Mouse (Mus musculus) megakaryocyte-erythroid progenitor cell, adult 5-6 weeks (primary cell): Measurements from ENCODE around the gene Serpina3j. TPM values are rescaled to one million over a fixed set of nuclear protein-coding genes. Genes with fewer than 3 reads are reported as not detected.
"Not testable (repeated sequence)": the region's sequence is repeated elsewhere in the genome, so short reads cannot be mapped to it uniquely, and the experiment has no call there.

Experiments
- ATAC-seq: replicated peaks from 2 replicates; pipeline ENCODE4 v1.8.0; 2016; ENCODE audit warnings: mild to moderate bottlenecking, inconsistent platforms; ENCODE audit not compliant: severe bottlenecking, poor library complexity, low FRiP score, low TSS enrichment
- total RNA-seq, 2 experiments: library from RNA; stranded (forward) in 1 of 2; stranded (reverse) in 1 of 2; fragments of 200-1000, 215-1000 nt in 1 of 2; fragments of >200 nt in 1 of 2; fragmentation: Nextera tagmentation in 1 of 2; gene quantifications; 2 replicates each; pipeline ENCODE4 v1.2.3; 2014 to 2017

The Serpina3j gene
- total RNA-seq (2014; fragmentation: Nextera tagmentation) (not detected in 2 replicates), total RNA-seq (2017) (not detected in 2 replicates)

GRCm38 (mm10) chr12:104314253-104314652 is at the start of gene Serpina3j:
Gene Serpina3j, plus strand, starts transcription at chr12:104314553.
- no peak for ATAC-seq

- no peak for ATAC-seq
Observed at GRCm38 (mm10) chr12:104266374-104266773, 48.0 kb upstream of the Serpina3j start.

GRCm38 (mm10) chr12:104278216-104279055 is 35.9 kb upstream of the Serpina3j start:
- no peak for ATAC-seq

GRCm38 (mm10) chr12:104279056-104279435 is 35.3 kb upstream of the Serpina3j start:
- no peak for ATAC-seq

- ATAC-seq: no peak
Observed at GRCm38 (mm10) chr12:104283380-104283779, 31.0 kb upstream of the Serpina3j start.

GRCm38 (mm10) chr12:104288336-104288735 is 26.0 kb upstream of the Serpina3j start:
- no peak for ATAC-seq

GRCm38 (mm10) chr12:104289872-104290271 is 24.5 kb upstream of the Serpina3j start:
- no peak for ATAC-seq

- ATAC-seq: no peak
Observed at GRCm38 (mm10) chr12:104293963-104294362, 20.4 kb upstream of the Serpina3j start.

GRCm38 (mm10) chr12:104298049-104298448 is 16.3 kb upstream of the Serpina3j start:
- ATAC-seq: no peak

- no peak for ATAC-seq
Observed at GRCm38 (mm10) chr12:104305991-104306390, 8.4 kb upstream of the Serpina3j start.

GRCm38 (mm10) chr12:104322454-104322853 is 8.1 kb downstream of the Serpina3j start:
- no peak for ATAC-seq

- no peak for ATAC-seq
Observed at GRCm38 (mm10) chr12:104331701-104332100, 17.3 kb downstream of the Serpina3j start.

GRCm38 (mm10) chr12:104336873-104337272 is 22.5 kb downstream of the Serpina3j start:
- not testable (repeated sequence) for ATAC-seq

- not testable (repeated sequence) for ATAC-seq
Observed at GRCm38 (mm10) chr12:104338226-104338625, 23.9 kb downstream of the Serpina3j start, which contains the start of the genes Serpina3k and Serpina3m. Gene Serpina3k, plus strand, starts transcription at chr12:104338486. Gene Serpina3m, plus strand, starts transcription at chr12:104338486.

- ATAC-seq: no peak
Observed at GRCm38 (mm10) chr12:104338705-104339104, 24.4 kb downstream of the Serpina3j start.

- not testable (repeated sequence) for ATAC-seq
Observed at GRCm38 (mm10) chr12:104342489-104342888, 28.1 kb downstream of the Serpina3j start.

- ATAC-seq: no peak
Observed at GRCm38 (mm10) chr12:104345181-104345580, 30.8 kb downstream of the Serpina3j start.

- ATAC-seq: no peak
Observed at GRCm38 (mm10) chr12:104345707-104346106, 31.4 kb downstream of the Serpina3j start.

- ATAC-seq: no peak
Observed at GRCm38 (mm10) chr12:104347091-104347490, 32.7 kb downstream of the Serpina3j start.

- not testable (repeated sequence) for ATAC-seq
Observed at GRCm38 (mm10) chr12:104351812-104352211, 37.5 kb downstream of the Serpina3j start.

GRCm38 (mm10) chr12:104356006-104356405 is 41.7 kb downstream of the Serpina3j start:
- no peak for ATAC-seq
